Mouse (Mus musculus) cerebellum, adult 2 months (tissue): ENCODE measurements around the gene U2af1l4.

Source experiments
- CTCF ChIP-seq: fragments of 200-500 bp; IDR thresholded peaks from 2 replicates; pipeline ENCODE4 v1.5.1; 2011; ENCODE audit warnings: low read depth, mild to moderate bottlenecking, control low read depth, low read length, moderate library complexity, borderline replicate concordance; ENCODE audit not compliant: insufficient read depth
- POLR2A ChIP-seq: fragments of 200-500 bp; IDR thresholded peaks from 2 replicates; pipeline ENCODE4 v1.6.1; 2011; ENCODE audit warnings: low read length, control low read depth, borderline replicate concordance; ENCODE audit not compliant: insufficient read depth

- TF ChIP-seq POLR2A (no peak), CTCF (no peak)
These were observed 44.8 kb upstream of the U2af1l4 start for GRCm38 (mm10) chr7:30518325-30518724.
